Mouse (Mus musculus): ENCODE measurements at regions not wholly inside any gene's neighbourhood (a gene's known extent, or its start where the extent isn't known, plus 50 kb on each side); places are given as distances from the start of the nearest gene placed in this dataset.

DNA sequence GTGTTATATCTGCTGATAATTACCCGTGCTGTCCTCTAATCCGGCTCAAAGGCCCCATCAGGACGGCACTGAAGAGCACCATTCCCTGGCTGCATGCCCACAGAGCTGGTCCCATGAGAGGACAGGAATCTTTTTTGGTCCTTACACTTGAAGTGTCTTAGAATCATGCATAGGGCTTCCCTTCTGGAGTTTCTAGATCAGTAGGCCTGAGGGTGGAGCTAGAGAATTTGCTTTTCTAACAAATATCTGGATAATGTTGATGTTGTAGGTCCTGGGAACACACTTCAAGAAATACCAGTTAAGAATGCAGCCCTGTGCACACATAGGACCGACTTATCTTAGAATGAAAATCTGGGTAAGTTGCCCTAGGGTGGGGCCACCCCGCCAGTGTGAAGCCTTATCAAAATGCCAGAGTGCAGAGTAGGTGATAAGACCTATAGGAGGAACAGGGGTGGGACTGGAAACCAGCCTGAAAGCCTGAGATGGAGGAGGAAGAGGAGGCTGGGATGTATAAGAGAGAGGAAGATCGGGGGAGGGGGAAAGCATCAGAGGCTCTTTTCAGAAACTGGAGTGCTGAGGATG lies 111.2 kb downstream of the Bdh1 start:
- H3K4me1 ChIP-seq (ENCODE audit: control insufficient read depth, insufficient read depth, low read length), result peaks cover 17% of the 10 kb centered on the region
- no peak overlapping the region for H3K4me3 ChIP-seq (ENCODE audit: low read depth, low read length)
- H3K27ac ChIP-seq (ENCODE audit: low read depth, low read length), result no peak overlapping the region
- H3K4me2 ChIP-seq, result no peak overlapping the region
- H3K9me3 ChIP-seq (ENCODE audit: control insufficient read depth, low read length), result no peaks in the 10 kb centered on the region
- H3K36me3 ChIP-seq (ENCODE audit: control insufficient read depth, insufficient read depth, low read length), result no peaks in the 10 kb centered on the region
- WGBS, result 57% methylated on average over 6 of the region's 6 CpGs
- H3K9ac ChIP-seq (ENCODE audit: low read length), result no peak overlapping the region
- 0 out of 2 replicates have a peak, but pooled peaks cover 2% of the 10 kb centered on the region for H3K27me3 ChIP-seq (ENCODE audit: control insufficient read depth, insufficient read depth, low read length)
- ATAC-seq (ENCODE audit: low FRiP score) (no peak), DNase-seq (ENCODE audit: low spot score, missing footprints) (peak; percentile 44)

- no peaks in the 10 kb centered on the region for H3K9me3 ChIP-seq (ENCODE audit: control insufficient read depth, low read length)
- WGBS, result 0% methylated on average over 4 of the region's 4 CpGs
- no peaks in the 10 kb centered on the region for H3K36me3 ChIP-seq (ENCODE audit: control insufficient read depth, insufficient read depth, low read length)
- H3K4me3 ChIP-seq (ENCODE audit: low read depth, low read length), result no peak overlapping the region
- DNase-seq (ENCODE audit: low spot score, missing footprints), result peak; percentile 86
- H3K4me1 ChIP-seq (ENCODE audit: control insufficient read depth, insufficient read depth, low read length), result peaks cover 17% of the 10 kb centered on the region
- 0 out of 2 replicates have a peak, but pooled peaks have one; percentile 14 for ATAC-seq (ENCODE audit: low FRiP score)
- no peak overlapping the region for H3K9ac ChIP-seq (ENCODE audit: low read length)
- no peak overlapping the region for H3K27ac ChIP-seq (ENCODE audit: low read depth, low read length)
- 0 out of 2 replicates have a peak, but pooled peaks cover 1% of the 10 kb centered on the region for H3K27me3 ChIP-seq (ENCODE audit: control insufficient read depth, insufficient read depth, low read length)
- no peak overlapping the region for H3K4me2 ChIP-seq
Observed at GRCm38 (mm10) chr16:31534923-31535523, 112.9 kb downstream of the Bdh1 start.

DNA sequence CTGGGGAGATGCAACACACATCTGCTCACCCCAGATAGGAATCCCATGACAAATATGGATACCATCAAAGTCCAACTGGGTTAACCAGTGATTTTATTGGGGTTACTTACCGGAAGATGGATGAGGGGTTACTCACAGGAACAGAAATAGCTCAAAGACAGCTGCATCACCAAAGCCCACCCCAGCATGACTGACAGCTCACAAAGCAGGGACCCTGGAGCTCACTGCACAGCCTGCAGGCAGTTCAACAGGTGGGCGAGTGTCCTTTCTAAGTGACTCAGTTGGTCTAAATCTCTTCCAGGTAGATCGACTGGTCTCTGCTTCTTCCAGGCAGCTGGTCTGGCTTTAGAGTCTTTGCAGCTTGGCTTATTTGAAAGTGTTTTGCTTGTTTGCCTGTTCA lies 114.2 kb downstream of the Bdh1 start:
- Histone ChIP-seq H3K27ac (ENCODE audit: low read depth, low read length) (no peak overlapping the region), H3K9me3 (ENCODE audit: control insufficient read depth, low read length) (no peaks in the 10 kb centered on the region), H3K27me3 (ENCODE audit: control insufficient read depth, insufficient read depth, low read length) (peaks cover 1% of the 10 kb centered on the region; the same call in 1 of the 2 replicates), H3K9ac (ENCODE audit: low read length) (no peak overlapping the region), H3K36me3 (ENCODE audit: control insufficient read depth, insufficient read depth, low read length) (no peaks in the 10 kb centered on the region), H3K4me3 (ENCODE audit: low read depth, low read length) (no peak overlapping the region), H3K4me2 (no peak overlapping the region), H3K4me1 (ENCODE audit: control insufficient read depth, insufficient read depth, low read length) (peaks cover 17% of the 10 kb centered on the region)
- WGBS, result 81% methylated on average over 3 of the region's 3 CpGs
- ATAC-seq (ENCODE audit: low FRiP score) (no peak), DNase-seq (ENCODE audit: low spot score, missing footprints) (no peak)

DNA sequence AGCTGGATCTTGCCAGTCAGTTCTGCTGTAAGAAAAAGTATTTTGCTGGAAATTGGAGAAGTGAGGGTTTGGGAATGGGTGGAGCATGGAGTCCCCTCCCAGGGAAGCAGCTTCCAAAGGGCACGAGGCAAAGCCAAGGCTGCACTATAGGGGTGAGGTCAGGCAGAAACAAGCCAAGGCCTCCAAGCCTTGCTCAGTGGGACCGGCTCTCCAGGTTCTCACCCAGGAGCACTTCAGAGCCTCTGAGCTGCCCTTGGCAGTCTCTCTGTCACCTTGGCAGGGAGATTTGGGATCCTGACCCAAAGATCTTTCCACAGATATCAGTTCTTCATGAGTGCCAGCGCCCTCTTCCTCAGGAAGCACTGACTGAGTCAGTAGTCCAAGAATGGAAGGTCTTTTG lies 116.5 kb downstream of the Bdh1 start:
- H3K4me2 ChIP-seq, result no peak overlapping the region
- no peak overlapping the region for H3K27ac ChIP-seq (ENCODE audit: low read depth, low read length)
- WGBS, result 74% methylated on average over 3 of the region's 3 CpGs
- H3K4me1 ChIP-seq (ENCODE audit: control insufficient read depth, insufficient read depth, low read length), result peaks cover 14% of the 10 kb centered on the region
- peaks cover 3% of the 10 kb centered on the region for H3K27me3 ChIP-seq (ENCODE audit: control insufficient read depth, insufficient read depth, low read length)
- H3K9ac ChIP-seq (ENCODE audit: low read length), result no peak overlapping the region
- no peaks in the 10 kb centered on the region for H3K36me3 ChIP-seq (ENCODE audit: control insufficient read depth, insufficient read depth, low read length)
- no peak overlapping the region for H3K4me3 ChIP-seq (ENCODE audit: low read depth, low read length)
- ATAC-seq (ENCODE audit: low FRiP score) (no peak), DNase-seq (ENCODE audit: low spot score, missing footprints) (no peak)
- no peaks in the 10 kb centered on the region for H3K9me3 ChIP-seq (ENCODE audit: control insufficient read depth, low read length)

- no peak for ATAC-seq (ENCODE audit: low FRiP score)
- WGBS, result 73% methylated on average over 10 of the region's 10 CpGs
- Histone ChIP-seq H3K27ac (ENCODE audit: low read depth, low read length) (no peak overlapping the region), H3K4me1 (ENCODE audit: control insufficient read depth, insufficient read depth, low read length) (peaks cover 14% of the 10 kb centered on the region), H3K9ac (ENCODE audit: low read length) (no peak overlapping the region), H3K27me3 (ENCODE audit: control insufficient read depth, insufficient read depth, low read length) (peaks cover 12% of the 10 kb centered on the region), H3K4me3 (ENCODE audit: low read depth, low read length) (no peak overlapping the region), H3K36me3 (ENCODE audit: control insufficient read depth, insufficient read depth, low read length) (no peaks in the 10 kb centered on the region), H3K4me2 (no peak overlapping the region), H3K9me3 (ENCODE audit: control insufficient read depth, low read length) (no peaks in the 10 kb centered on the region)
- no peak for DNase-seq (ENCODE audit: low spot score, missing footprints)
Observed at GRCm38 (mm10) chr16:31543499-31544170, 119.6 kb upstream of the Dlg1 start.

DNA sequence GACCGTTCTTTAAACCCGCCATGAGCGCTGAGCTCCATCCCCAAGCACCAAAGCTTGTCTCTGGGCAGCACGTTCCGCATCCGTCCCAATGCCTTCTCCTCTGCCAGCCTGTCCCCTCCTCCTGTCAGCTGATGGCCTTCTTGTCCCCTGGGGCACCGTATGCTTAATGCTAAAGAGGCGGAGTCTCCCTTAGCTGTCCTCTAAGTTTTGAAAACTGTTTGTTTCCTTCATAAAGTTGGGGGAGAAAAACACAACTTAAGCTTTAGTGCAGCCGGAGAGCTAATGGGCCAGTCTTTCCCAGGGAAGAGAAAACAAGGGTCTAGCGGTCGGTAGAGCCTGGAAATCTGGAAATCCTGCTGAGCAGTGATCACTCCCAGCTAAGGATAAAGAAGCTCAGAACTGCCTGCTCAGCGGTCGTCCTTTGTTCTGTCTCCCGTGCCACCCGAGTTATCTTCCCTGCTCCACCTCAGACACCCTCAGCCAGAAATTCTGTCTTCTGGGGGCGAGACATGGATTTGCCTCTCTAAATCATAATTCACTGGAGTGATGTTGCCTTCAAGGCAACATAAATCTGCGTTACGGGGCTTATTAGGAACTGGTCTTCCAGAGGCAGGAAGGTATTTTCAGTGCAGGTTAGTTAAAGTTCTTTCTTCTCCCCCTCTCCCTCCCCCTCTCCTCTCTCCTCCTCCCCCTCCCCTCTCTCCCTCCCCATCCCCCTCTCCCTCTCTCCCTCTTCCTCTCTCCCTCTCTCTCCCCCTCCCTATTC lies 117.0 kb upstream of the Dlg1 start:
- peak; percentile 84 for ATAC-seq (ENCODE audit: low FRiP score)
- peak; percentile 97 for DNase-seq (ENCODE audit: low spot score, missing footprints)
- peaks cover 11% of the 10 kb centered on the region for H3K27me3 ChIP-seq (ENCODE audit: control insufficient read depth, insufficient read depth, low read length)
- peak overlapping the region; percentile 53 for H3K4me2 ChIP-seq
- peak overlapping the region; percentile 18 for H3K4me3 ChIP-seq (ENCODE audit: low read depth, low read length)
- no peaks in the 10 kb centered on the region for H3K9me3 ChIP-seq (ENCODE audit: control insufficient read depth, low read length)
- WGBS, result under 1% methylated on average over 18 of the region's 18 CpGs
- peak overlapping the region; percentile 62 for H3K9ac ChIP-seq (ENCODE audit: low read length)
- H3K27ac ChIP-seq (ENCODE audit: low read depth, low read length), result peak overlapping the region; percentile 74
- H3K36me3 ChIP-seq (ENCODE audit: control insufficient read depth, insufficient read depth, low read length), result no peaks in the 10 kb centered on the region
- H3K4me1 ChIP-seq (ENCODE audit: control insufficient read depth, insufficient read depth, low read length), result peaks cover 17% of the 10 kb centered on the region

GRCm38 (mm10) chr16:31546828-31547224 lies 116.4 kb upstream of the Dlg1 start:
- Histone ChIP-seq H3K27ac (ENCODE audit: low read depth, low read length) (peak overlapping the region; percentile 48; the same call in 1 of the 2 replicates), H3K4me3 (ENCODE audit: low read depth, low read length) (no peak overlapping the region), H3K36me3 (ENCODE audit: control insufficient read depth, insufficient read depth, low read length) (no peaks in the 10 kb centered on the region), H3K4me2 (peak overlapping the region; percentile 15; the same call in 1 of the 2 replicates), H3K9ac (ENCODE audit: low read length) (no peak overlapping the region), H3K9me3 (ENCODE audit: control insufficient read depth, low read length) (no peaks in the 10 kb centered on the region), H3K4me1 (ENCODE audit: control insufficient read depth, insufficient read depth, low read length) (peaks cover 19% of the 10 kb centered on the region), H3K27me3 (ENCODE audit: control insufficient read depth, insufficient read depth, low read length) (peaks cover 9% of the 10 kb centered on the region; the same call in 1 of the 2 replicates)
- peak; percentile 50; the same call in 1 of the 2 replicates for ATAC-seq (ENCODE audit: low FRiP score)
- DNase-seq (ENCODE audit: low spot score, missing footprints), result peak; percentile 89
- WGBS, result 0% methylated on average over 2 of the region's 2 CpGs

DNA sequence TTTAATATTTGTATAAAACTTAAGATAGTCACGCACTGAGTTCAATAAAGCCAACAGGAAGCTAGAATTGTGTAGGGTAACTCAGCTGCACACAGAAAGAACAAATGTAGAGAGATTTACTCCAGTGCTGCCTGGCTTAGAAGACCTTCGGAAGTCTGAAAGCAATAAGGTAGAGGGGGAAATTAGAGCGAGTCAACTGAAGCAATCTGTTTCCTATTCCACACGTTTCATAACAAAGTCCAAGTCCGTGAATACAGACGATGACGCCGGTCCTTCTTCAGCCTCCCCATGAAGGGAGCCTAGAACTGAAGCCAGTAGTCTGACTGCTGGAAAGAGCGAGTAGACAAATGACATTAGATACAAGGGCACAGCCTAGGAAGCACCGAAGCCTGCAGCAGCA lies 115.9 kb upstream of the Dlg1 start:
- Histone ChIP-seq H3K27ac (ENCODE audit: low read depth, low read length) (no peak overlapping the region), H3K4me1 (ENCODE audit: control insufficient read depth, insufficient read depth, low read length) (peaks cover 19% of the 10 kb centered on the region), H3K9ac (ENCODE audit: low read length) (no peak overlapping the region), H3K36me3 (ENCODE audit: control insufficient read depth, insufficient read depth, low read length) (no peaks in the 10 kb centered on the region), H3K27me3 (ENCODE audit: control insufficient read depth, insufficient read depth, low read length) (peaks cover 9% of the 10 kb centered on the region; the same call in 1 of the 2 replicates), H3K9me3 (ENCODE audit: control insufficient read depth, low read length) (no peaks in the 10 kb centered on the region), H3K4me2 (no peak overlapping the region), H3K4me3 (ENCODE audit: low read depth, low read length) (no peak overlapping the region)
- DNase-seq (ENCODE audit: low spot score, missing footprints), result no peak
- no peak for ATAC-seq (ENCODE audit: low FRiP score)
- WGBS, result 37% methylated on average over 10 of the region's 10 CpGs
